ENCODE assay signal across 19 mouse cellular contexts in genomic region chr4:82089657-82090056, GRCm38 (mm10).
A peak's percentile ranks its signal among the peaks of the same experiment; 100 is the strongest.
DNase-seq lines count a peak whose midpoint lies in the region; ATAC-seq and TF ChIP-seq lines count a peak whose summit lies in the region.
"Had no signal": no experiment of that assay in that cellular context is flagged by ENCODE, and none has a peak within 500 bp of the region (broad histone marks: within the 10 kb centered on the region; RNA-seq: fewer than 3 reads in every experiment).

No protein-coding gene starts in this region.

- H3K4me2 ChIP-seq in liver, embryonic 12.5 days, result no peak overlapping the region
- no peak overlapping the region for H3K4me2 ChIP-seq in kidney, embryonic 16.5 days (replicated peaks; ENCODE audit: low read depth, low read length)
- H3K4me2 ChIP-seq: embryonic facial prominence, embryonic 12.5 days; forebrain, embryonic 12.5 days had no signal

- H3K27me3 ChIP-seq in liver, adult 2 months (ENCODE audit: control insufficient read depth, insufficient read depth, low read length), result no peaks in the 10 kb centered on the region
- no peaks in the 10 kb centered on the region for H3K27me3 ChIP-seq in liver, embryonic 12.5 days (replicated peaks)
- H3K27me3 ChIP-seq in kidney, embryonic 16.5 days (ENCODE audit: insufficient read depth, low read length), result no peaks in the 10 kb centered on the region
- H3K27me3 ChIP-seq: embryonic facial prominence, embryonic 12.5 days; forebrain, embryonic 12.5 days had no signal

- H3K4me1 ChIP-seq in liver, adult 2 months (ENCODE audit: control insufficient read depth, insufficient read depth, low read length), result no peaks in the 10 kb centered on the region
- no peaks in the 10 kb centered on the region for H3K4me1 ChIP-seq in liver, embryonic 12.5 days
- H3K4me1 ChIP-seq in brown adipose tissue, adult 24 weeks (ENCODE audit: control insufficient read depth, insufficient read depth, insufficient read length, low read length), result peaks cover 5% of the 10 kb centered on the region; the same call in 1 of the 2 replicates
- H3K4me1 ChIP-seq in kidney, embryonic 16.5 days (ENCODE audit: insufficient read depth, low read length), result no peaks in the 10 kb centered on the region
- H3K4me1 ChIP-seq: embryonic facial prominence, embryonic 10.5 days; embryonic facial prominence, embryonic 12.5 days; forebrain, embryonic 10.5 days; forebrain, embryonic 12.5 days had no signal

- H3K27ac ChIP-seq in liver, adult 2 months (replicated peaks; ENCODE audit: insufficient read depth, low read depth, low read length), result no peak overlapping the region
- H3K27ac ChIP-seq in liver, embryonic 12.5 days, result no peak overlapping the region
- peak overlapping the region; percentile 12; the same call in 1 of the 2 replicates for H3K27ac ChIP-seq in brown adipose tissue, adult 24 weeks (replicated peaks; ENCODE audit: low read depth, low read length)
- no peak overlapping the region for H3K27ac ChIP-seq in kidney, embryonic 16.5 days (ENCODE audit: low read length)
- H3K27ac ChIP-seq: embryonic facial prominence, embryonic 10.5 days; embryonic facial prominence, embryonic 12.5 days; forebrain, embryonic 10.5 days; forebrain, embryonic 12.5 days had no signal

- WGBS in liver, adult 2 months, result 57% methylated on average over 5 of the region's 5 CpGs
- 80% methylated on average over 5 of the region's 5 CpGs for WGBS in liver, embryonic 12.5 days (ENCODE audit: insufficient replicate concordance)
- WGBS in kidney, embryonic 16.5 days, result 93% methylated on average over 5 of the region's 5 CpGs

- H3K9ac ChIP-seq in liver, adult 2 months (ENCODE audit: low read depth, low read length), result no peak overlapping the region
- no peak overlapping the region for H3K9ac ChIP-seq in liver, embryonic 12.5 days
- no peak overlapping the region for H3K9ac ChIP-seq in kidney, embryonic 16.5 days (replicated peaks; ENCODE audit: low read length)
- H3K9ac ChIP-seq: embryonic facial prominence, embryonic 12.5 days; forebrain, embryonic 12.5 days had no signal

- no peaks in the 10 kb centered on the region for H3K79me2 ChIP-seq in liver, adult 2 months (ENCODE audit: control insufficient read depth, insufficient read depth, low read length)

- no peak for TF ChIP-seq POLR2A in liver, adult 2 months (IDR thresholded peaks at IDR 0.05; ENCODE audit: extremely low read depth, insufficient read depth, low read length)

- no peak overlapping the region for H3K4me3 ChIP-seq in liver, adult 2 months (ENCODE audit: insufficient read depth, low read depth, low read length)
- H3K4me3 ChIP-seq in liver, embryonic 12.5 days, result no peak overlapping the region
- H3K4me3 ChIP-seq in brown adipose tissue, adult 24 weeks (ENCODE audit: insufficient read depth, low read depth, low read length), result no peak overlapping the region
- H3K4me3 ChIP-seq in kidney, embryonic 16.5 days (ENCODE audit: low read length), result no peak overlapping the region
- H3K4me3 ChIP-seq: embryonic facial prominence, embryonic 10.5 days; embryonic facial prominence, embryonic 12.5 days; forebrain, embryonic 10.5 days; forebrain, embryonic 12.5 days had no signal

- H3K9me3 ChIP-seq in liver, embryonic 12.5 days (replicated peaks), result no peaks in the 10 kb centered on the region
- H3K9me3 ChIP-seq in kidney, embryonic 16.5 days (ENCODE audit: low read length), result no peaks in the 10 kb centered on the region
- H3K9me3 ChIP-seq: embryonic facial prominence, embryonic 10.5 days; embryonic facial prominence, embryonic 12.5 days; forebrain, embryonic 10.5 days; forebrain, embryonic 12.5 days had no signal

- TF ChIP-seq CTCF in liver, adult 2 months (IDR thresholded peaks at IDR 0.05; ENCODE audit: low read depth, low read length), result no peak

- H3K36me3 ChIP-seq in liver, adult 2 months (ENCODE audit: control insufficient read depth, insufficient read depth, low read length), result no peaks in the 10 kb centered on the region
- H3K36me3 ChIP-seq in liver, embryonic 12.5 days, result no peaks in the 10 kb centered on the region
- H3K36me3 ChIP-seq in kidney, embryonic 16.5 days (ENCODE audit: insufficient read depth, low read length), result no peaks in the 10 kb centered on the region
- H3K36me3 ChIP-seq: embryonic facial prominence, embryonic 10.5 days; embryonic facial prominence, embryonic 12.5 days; forebrain, embryonic 10.5 days; forebrain, embryonic 12.5 days had no signal

- no peak for ATAC-seq in liver, embryonic 12.5 days
- no peak for ATAC-seq in kidney, embryonic 16.5 days (ENCODE audit: low FRiP score, low TSS enrichment)
- ATAC-seq: forebrain, embryonic 14.5 days; forebrain, embryonic 16.5 days had no signal

- peak; percentile 94 for DNase-seq in liver, adult 2 months (ENCODE audit: extremely low read depth, low read depth, low spot score)
- peak; percentile 98 for DNase-seq in gonadal fat pad, adult 2 months (ENCODE audit: low read depth)
- DNase-seq in cerebellum, adult 9-11 months, result no peak
- DNase-seq: adrenal gland, adult 8-10 months; adrenal gland, postnatal 36 days; cerebellum, adult 11 months; cerebellum, adult 18-20 months; cerebellum, adult 8-10 months; cerebellum, postnatal 10 days; cerebellum, postnatal 25 days had no signal
